Mouse (Mus musculus) retina, adult 2 months (tissue): ENCODE results near the gene Amn.

Experiments used
- DNase-seq: peaks from one replicate; pipeline ENCODE4 v3.0.0-alpha.2; 2012; ENCODE audit warnings: low read depth, low spot score

The Amn gene

DNA sequence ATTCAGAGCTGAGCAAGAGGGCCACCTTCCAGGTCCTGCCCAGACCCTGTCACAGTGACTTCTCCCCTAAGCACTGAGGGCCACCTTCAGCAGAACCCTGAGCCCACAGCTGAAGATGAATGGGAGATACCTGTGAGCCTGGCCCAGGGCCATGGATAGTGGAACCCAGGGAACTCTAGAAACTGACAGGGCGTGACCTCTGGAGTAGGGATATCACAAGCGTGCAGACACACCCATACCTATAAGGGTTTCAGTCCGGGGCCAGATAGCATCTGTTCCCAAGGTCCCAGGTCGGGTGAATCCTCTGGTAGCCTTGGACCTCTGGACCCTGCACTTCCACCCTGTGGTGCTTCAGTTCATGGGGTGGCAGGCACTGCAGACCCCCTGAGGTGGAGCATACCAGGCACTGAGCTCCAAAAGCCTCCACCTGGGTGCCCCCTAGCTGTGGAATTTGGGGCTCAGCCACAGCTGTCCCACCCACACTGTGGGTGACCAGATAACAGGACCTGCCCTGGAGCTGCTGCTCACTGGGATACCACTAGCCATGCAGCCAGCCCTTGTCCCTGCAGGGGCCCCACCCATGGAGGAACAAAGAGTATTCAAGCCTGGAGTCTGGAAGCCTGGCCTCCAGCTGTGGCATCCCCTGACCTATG, 3.1 kb upstream of the Amn start:
- DNase-seq, result no peak

DNA sequence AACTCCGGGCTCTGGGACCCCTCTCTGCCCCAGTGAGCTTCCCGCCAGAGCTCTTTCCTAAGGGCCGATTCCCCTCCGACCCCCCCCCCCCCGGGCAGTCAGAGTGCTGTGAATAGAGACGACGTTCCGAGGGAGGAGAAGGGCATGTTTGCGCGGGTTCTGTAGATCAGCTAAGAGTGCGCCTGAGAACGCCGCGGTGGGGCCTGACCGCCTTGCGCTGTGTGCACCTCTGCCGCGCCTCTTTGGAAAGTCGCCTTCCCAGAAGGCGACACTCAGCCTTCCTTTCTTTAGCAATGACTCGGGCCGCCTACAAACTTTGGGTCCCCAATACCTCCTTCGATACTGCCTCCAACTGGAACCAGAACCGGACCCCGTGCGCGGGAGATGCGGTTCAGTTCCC, 511 bp downstream of the Amn start:
- DNase-seq, result no peak

DNA sequence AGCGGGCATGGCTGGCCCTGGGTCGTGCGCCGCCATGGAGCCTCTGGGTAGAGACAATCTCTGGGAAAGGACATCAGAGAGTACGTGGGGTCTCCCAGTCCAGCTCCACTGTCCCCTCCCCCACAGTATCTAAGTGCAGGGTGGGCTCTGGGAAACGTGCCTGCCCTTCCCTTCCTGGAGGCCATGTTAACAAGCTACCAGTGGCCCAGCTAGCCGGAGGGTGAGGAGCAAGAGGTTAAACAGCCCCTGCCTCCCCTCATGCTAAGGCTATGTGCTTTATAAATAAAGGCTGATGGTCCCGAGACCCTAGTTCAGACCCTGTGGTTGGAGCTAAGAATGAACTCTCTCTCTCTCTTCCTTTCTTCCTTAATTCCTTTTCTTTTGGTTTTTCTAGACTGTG, 1.1 kb downstream of the Amn start:
- no peak for DNase-seq

DNA sequence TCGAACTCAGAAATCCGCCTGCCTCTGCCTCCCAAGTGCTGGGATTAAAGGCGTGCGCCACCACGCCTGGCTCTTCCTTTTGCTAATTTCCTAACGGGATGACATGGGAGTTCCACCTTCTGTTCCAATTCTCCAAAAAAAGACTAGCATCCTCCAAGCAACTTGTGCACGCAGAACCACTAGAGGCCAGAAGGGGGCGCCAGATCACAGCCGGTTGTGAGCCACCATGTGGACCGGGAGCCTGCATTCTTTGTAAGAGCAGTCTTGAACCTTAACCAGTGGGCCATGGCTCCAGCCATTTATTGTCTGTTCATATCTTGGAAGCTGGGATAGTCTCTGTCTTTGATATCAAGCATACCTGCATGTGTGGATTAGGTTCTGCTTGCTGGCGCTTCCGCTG, 1.5 kb downstream of the Amn start:
- peak; percentile 49 for DNase-seq

DNA sequence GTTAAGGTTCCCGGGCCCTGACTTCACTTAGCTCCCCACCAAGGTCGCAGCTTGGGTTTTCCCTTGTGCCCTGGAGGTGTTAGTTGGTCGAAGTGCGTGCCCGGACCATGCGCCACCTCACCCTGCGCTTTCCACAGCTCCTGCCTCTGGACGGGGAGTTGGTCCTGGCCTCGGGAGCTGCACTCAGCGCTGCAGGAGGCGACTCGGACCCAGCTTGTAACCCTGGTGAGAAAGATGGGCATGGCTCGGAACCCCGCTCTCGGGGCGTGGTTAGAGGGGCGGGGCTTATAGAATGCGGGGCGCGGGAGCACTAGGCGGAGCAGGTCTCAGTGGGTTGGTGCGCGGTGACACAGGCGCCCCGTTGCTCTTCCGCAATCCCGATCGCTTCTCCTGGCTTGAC, 3.1 kb downstream of the Amn start:
- DNase-seq, result no peak

GRCm38 (mm10) chr12:111274447-111275149, 3.7 kb downstream of the Amn start:
- no peak for DNase-seq

DNA sequence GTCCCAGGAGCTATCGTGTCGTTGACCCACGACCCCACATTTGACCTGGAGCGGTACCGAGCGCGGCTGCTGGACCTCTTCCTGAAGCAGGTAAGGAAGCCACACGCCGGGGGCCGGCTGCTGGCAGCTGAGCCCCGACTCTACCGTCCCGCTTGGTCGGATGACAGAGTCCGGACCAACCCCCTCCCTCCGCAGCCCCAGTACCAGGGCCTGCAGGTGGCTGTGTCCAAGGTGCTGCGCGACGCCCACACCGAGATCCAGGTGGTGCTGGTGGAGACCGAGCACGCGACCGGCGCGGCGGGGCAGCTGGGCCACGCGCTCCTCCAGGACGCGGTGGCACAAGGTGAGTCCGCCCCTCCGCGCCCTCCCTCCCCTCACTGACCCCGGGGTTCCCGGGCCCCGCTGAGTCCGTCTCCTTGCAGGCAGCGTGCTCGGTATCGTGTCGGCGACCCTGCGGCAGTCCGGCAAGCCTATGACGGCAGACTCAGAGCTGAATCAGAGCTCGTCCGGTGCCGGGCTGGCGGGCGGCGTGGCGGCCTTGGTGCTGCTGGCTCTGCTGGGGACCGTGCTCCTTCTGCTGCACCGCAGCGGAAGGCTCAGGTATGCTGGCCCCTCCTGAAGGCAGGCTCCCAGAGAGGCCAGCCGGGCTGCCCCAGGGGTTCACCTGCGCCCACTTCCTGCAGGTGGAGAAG, 4.4 kb downstream of the Amn start:
- DNase-seq, result no peak

DNA sequence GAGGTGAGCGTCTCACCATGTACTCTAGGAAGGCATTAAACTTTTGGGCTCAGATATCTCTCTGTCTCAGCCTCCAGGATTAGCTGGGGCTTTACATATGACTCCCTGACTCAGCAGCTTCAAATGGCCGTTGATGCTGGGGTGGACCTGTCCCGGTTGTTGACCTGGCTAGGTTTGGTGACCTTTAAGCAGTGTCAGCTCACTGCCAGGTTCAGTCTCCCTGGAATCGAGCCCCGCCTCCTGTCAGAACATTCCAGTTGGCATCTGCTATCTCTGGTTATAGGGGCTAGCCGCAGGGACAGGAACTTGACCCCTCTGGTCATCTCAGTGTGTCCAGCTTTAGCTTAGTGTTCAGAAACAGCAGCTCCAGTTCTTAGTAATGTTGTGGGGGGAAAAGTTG, 5.5 kb downstream of the Amn start:
- DNase-seq, result no peak

- DNase-seq, result no peak
Measured at GRCm38 (mm10) chr12:111283573-111283972, 12.7 kb downstream of the Amn start.

DNA sequence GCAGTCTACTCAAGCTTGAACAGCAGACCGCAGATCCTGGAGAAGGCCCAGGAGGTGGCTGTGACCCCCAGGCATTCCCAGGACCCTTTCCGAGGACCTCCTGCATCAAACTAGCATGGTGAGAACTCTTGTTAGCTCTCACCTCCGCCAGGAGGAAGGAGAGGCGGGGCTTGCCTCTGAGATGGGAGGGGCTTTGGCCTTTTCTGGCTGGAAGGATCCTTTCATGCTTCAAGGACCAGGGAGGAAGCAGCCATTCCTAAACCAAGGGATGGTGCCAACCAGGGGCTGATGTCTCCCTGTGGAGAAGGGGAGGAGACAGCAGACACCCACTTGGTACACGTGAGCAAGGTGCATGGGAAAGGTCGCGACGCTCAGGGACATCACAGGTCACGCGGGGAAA, 13.6 kb downstream of the Amn start:
- no peak for DNase-seq

DNA sequence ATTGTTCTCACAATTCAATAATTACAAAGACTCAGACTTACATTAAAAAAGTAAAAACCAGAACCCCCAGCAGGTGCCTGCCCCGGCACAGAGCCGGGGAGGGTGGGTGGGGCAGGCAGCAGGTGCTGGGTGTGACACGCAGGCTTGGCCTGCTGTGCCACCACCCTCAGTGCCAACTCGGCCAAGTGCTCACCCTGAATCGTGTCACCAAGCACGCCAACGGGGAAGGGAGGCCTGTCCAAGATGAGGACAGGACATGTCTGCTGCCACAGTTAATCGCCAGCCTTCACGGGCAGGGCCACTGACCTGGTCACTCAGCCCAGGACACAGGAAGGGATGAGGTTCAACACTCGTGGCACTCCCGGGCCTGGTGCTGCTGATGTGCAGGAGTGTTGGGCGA, 22.1 kb downstream of the Amn start:
- DNase-seq, result no peak

DNA sequence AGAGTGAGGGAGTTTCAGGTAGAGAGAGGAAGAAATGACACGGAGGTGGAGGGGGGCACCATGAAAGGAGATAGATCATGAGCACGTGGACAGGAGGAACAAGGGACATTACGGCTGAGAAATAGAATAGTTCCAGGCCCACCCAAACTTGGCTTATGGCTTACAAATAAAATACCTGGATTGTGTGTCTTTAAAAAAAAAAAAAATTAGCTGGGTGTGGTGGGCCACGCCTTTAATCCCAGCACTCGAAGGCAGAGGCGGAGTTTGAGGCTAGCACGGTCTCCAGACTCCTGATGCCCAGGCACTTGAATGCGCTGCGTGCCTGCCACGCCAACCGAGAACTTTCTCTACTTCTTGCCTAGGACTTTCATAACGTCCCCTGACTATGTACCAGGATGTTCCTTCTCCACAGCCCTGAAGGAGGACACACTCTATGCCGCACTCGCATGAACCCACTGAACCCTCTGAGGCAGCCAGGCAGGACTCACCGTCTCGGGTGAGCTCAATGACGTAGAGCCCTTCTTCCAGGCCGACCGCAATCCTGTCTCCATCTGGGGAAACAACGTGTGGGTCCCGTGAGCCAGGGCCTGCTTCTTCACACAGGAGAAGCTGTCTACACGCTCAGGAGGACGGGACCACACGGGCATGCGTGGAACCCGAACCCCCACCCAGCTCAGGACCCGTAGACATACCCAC, 30.6 kb downstream of the Amn start:
- no peak for DNase-seq

DNA sequence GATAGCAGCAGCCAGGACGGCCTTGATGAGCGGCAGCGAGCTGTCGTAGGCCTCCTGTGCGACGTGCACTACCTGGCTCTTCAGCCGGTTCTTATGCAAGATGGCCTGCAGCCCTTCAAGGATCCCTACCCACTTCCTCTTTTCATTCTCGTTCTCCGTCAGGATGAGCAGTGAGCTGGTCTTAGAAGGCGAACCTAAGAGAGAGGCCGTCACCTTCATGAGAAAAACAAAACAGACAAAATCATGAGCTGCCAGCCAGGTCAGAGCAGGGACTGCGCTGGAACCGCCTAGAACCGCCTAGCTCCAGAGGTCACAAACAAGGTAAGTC, 31.1 kb downstream of the Amn start:
- DNase-seq, result no peak

DNA sequence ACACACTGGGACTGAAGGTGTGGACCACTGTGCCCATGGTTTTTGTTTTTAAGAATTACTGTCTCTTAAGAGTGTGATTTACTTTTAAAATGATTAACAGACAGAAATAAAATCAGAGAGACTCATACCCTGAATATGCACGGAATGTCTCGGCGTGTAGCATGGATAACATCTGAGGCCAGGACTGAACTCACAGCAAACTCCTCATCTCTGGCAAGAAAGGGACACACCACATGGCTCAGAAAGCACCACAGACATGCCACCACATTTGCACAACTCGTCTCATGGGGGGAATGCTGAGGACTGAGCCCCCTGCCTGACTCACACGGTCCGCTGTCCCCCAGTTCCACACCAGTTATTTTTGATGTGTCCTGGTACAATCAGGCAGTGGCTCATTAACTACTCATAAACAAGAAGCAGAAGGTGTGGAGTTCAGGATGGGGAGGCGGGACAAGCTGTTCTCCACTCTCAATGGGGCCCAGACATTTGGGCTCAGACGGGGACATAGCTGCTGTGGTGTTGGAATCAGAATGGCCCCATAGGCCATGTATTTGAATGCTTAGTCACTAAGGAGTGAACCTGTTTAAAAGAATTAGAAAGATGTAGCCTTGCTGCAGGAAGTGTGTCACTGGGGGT, 32.9 kb downstream of the Amn start:
- DNase-seq, result no peak

DNA sequence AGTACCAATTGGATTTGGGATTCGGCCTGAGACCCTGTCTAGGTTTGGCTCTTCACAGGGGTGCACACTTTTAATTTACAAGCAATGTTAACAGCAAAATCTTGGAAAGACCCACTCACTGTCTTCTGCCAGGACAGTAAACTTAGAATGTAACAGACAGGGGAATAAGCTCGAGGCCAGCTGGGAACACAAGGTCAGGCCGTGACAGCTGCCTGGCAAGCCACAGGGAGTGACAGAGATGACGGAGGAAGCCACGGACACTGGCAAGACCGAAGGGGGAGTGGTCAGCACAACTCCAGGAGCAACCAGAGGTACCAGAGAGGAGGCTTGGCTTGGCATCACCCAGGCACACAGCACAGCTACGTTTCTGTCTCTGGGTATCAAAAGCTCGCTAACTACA, 35.9 kb downstream of the Amn start:
- DNase-seq, result no peak

DNA sequence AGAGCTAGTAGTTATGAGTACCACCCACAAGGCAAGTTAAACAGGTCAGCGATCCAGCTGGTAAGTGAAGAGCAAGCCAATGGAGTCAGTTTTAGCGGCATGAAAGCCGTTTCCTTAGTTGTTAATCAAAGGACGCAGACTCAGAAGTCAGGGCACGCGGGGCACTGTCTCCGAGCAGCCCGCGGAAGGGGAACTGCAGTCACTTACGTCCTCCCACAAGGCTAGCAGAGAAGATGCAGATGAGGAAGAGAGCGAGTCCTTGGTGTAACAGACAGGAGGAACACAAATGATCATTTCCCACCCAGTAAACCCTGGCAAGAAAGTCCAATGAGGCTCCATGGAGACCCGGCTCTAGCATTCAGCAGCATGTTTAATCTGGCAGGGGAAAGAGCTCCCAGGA, 38.4 kb downstream of the Amn start:
- no peak for DNase-seq

DNA sequence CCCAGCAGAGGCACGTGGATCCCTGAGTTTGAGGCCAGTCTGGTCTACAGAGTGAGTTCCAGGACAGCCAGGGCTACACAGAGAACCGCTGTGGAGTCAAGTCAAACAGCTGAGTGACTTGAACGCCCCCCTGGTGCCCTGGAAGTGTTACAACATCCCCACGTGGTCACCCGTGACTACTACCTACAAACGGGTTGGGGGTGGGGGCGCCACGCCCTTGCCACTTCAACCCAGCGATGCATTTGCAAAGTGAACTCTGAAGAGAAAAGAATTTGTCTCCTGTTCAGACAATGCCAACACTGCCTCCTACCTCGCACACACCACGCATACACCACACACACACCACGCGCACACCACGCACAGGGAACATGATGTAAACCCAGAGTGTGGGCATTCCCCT, 39.0 kb downstream of the Amn start:
- DNase-seq, result no peak

DNA sequence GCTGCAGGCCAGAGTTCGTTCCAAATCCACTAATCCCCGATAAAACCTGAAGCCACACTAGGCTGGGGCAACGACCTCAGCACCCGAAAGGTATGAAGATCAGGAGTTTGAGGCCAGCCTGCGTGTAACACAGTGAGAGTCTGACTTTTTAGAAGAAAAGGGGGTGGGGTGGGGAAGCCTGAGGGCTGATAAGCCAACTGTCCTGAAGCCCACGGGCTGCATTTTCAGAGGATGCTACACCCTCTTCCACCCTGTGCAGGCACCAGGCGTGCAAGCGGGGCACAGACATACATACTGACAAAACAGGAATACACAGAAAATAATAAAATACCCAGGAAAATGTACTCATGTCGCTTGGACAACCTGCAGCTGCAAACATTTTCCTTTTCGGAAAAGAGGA, 40.9 kb downstream of the Amn start:
- no peak for DNase-seq

DNA sequence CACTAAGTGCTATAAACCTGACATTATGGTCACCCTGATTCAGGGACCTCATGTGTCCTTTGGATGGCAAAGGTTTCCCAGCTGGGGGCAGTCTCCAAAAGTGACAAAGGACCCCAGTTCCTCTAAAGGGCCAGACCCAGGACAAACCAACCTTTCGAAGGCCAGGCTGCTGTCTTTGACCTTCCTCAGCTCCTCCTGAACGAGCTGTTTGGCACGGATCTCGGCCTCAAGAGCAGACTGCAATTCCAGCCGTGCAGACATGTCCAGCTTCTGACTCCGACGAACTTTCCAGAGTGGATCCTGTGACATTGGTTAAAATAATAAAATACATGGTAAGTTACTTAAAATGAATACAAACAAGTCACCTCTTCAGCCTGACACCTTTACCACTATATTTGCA, 43.4 kb downstream of the Amn start:
- no peak for DNase-seq

DNA sequence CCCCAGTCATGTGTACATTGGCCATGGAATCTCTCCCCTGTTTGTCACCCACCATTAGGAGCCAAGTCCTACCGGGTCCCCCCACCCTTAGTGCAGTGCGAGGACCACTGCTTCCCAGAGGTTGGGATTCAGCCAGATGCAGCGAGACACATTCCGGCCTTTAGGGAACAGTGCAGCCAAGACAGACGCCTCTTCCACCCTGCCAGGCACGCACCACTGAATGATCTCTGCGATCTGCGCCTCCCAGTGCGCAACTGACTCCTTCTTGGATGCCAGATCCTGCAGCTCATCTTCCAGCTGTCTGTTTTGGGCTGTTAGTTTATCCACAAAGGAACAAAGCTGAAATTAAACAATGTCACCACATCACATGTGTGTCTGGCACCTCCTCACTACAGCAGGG, 46.8 kb downstream of the Amn start:
- DNase-seq, result no peak

DNA sequence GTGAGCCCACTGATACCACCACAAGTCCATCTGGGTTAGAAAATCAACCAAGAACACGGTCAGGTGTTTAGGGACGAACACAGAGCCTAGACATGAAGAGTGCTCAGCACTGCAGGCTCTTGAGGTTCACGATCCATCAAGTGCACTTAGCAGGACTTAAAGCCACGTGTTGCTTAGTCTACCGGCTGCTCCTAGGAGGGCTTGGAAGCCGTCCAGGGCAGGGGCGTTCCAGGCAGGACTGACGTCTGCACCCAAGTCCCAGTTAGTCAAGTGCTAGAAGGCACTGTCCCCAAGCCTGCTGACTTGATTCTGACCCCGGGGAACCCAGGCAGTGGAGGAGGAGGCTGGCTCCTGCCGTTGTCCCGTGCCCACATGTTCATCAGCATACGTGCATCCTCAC, 49.7 kb downstream of the Amn start:
- no peak for DNase-seq

- DNase-seq, result no peak
Measured at GRCm38 (mm10) chr12:111321832-111322231, 50.9 kb downstream of the Amn start.
